10 mouse cellular contexts compared by ENCODE assay signal in genomic region chr2:163288881-163289379, GRCm38 (mm10).
DNase-seq lines count a peak whose midpoint lies in the region; ATAC-seq and TF ChIP-seq lines count a peak whose summit lies in the region.
"Had no signal": no experiment of that assay in that cellular context is flagged by ENCODE, and none has a peak within 500 bp of the region (broad histone marks: within the 10 kb centered on the region; RNA-seq: fewer than 3 reads in every experiment).

No protein-coding gene starts in this region.

- no peak for TF ChIP-seq CTCF in left cerebral cortex, adult 2 months (IDR thresholded peaks at IDR 0.05)

- peak; percentile 69 for DNase-seq in left cerebral cortex, postnatal 4 days
- DNase-seq in left cerebral cortex, adult 2 months (ENCODE audit: extremely low spot score in 1 of 2, low spot score in 2 of 2) = no peak
- no peak for DNase-seq in embryonic facial prominence, embryonic 11.5 days (ENCODE audit: low spot score)
- DNase-seq in liver, embryonic 13.5 days = no peak
- peak; percentile 62 for DNase-seq in yolk sac, embryonic 10.5 days (ENCODE audit: low spot score)
- DNase-seq in thymus, postnatal 36 days = no peak

- intact Hi-C loops in left cerebral cortex, postnatal 4 days (cut with DNase I) = no loop called here
- intact Hi-C loops in left cerebral cortex, adult 2 months (cut with DNase I) = no loop called here

- peak overlapping the region; percentile 22 for H3K9ac ChIP-seq in embryonic facial prominence, embryonic 11.5 days (replicated peaks; ENCODE audit: low read length)
- H3K9ac ChIP-seq in hindbrain, embryonic 16.5 days (ENCODE audit: low read depth, low read length) = no peak overlapping the region
- H3K9ac ChIP-seq in liver, embryonic 13.5 days = no peak overlapping the region

- no peaks in the 10 kb centered on the region for H3K9me3 ChIP-seq in embryonic facial prominence, embryonic 11.5 days (replicated peaks; ENCODE audit: control insufficient read depth, low read length)
- no peaks in the 10 kb centered on the region for H3K9me3 ChIP-seq in hindbrain, embryonic 16.5 days (ENCODE audit: control insufficient read depth, low read length)
- no peaks in the 10 kb centered on the region for H3K9me3 ChIP-seq in liver, embryonic 13.5 days (replicated peaks)

- H3K27me3 ChIP-seq in embryonic facial prominence, embryonic 11.5 days (ENCODE audit: control insufficient read depth, insufficient read depth, low read length) = no peaks in the 10 kb centered on the region
- H3K27me3 ChIP-seq in hindbrain, embryonic 16.5 days (replicated peaks; ENCODE audit: control insufficient read depth, insufficient read depth, low read length) = peaks cover 23% of the 10 kb centered on the region
- H3K27me3 ChIP-seq in liver, embryonic 13.5 days = peaks cover 34% of the 10 kb centered on the region

- peak overlapping the region; percentile 23; the same call in 1 of the 2 replicates for H3K4me2 ChIP-seq in embryonic facial prominence, embryonic 11.5 days (ENCODE audit: low read depth, low read length)
- H3K4me2 ChIP-seq in hindbrain, embryonic 16.5 days (ENCODE audit: low read length) = peak overlapping the region; percentile 45
- 0 out of 2 replicates have a peak overlapping the region, but pooled peaks have one; percentile 10 for H3K4me2 ChIP-seq in liver, embryonic 13.5 days

- no peaks in the 10 kb centered on the region for H3K36me3 ChIP-seq in embryonic facial prominence, embryonic 11.5 days (replicated peaks; ENCODE audit: control insufficient read depth, insufficient read depth, low read depth, low read length)
- no peaks in the 10 kb centered on the region for H3K36me3 ChIP-seq in hindbrain, embryonic 16.5 days (ENCODE audit: control insufficient read depth, insufficient read depth, low read length)
- H3K36me3 ChIP-seq in liver, embryonic 13.5 days = no peaks in the 10 kb centered on the region

- no peak for ATAC-seq in embryonic facial prominence, embryonic 11.5 days (replicated peaks; ENCODE audit: insufficient number of reproducible peaks, low FRiP score, low TSS enrichment, low read depth)
- peak; percentile 57 for ATAC-seq in hindbrain, embryonic 16.5 days
- no peak for ATAC-seq in liver, embryonic 13.5 days (ENCODE audit: low read depth)
- ATAC-seq in inflammation-experienced regulatory T-cells, adult 6 months = no peak
- ATAC-seq: Patski had no signal

- no peak overlapping the region for H3K4me3 ChIP-seq in left cerebral cortex, adult 2 months
- H3K4me3 ChIP-seq in embryonic facial prominence, embryonic 11.5 days (ENCODE audit: low read depth, low read length) = no peak overlapping the region
- H3K4me3 ChIP-seq in hindbrain, embryonic 16.5 days (ENCODE audit: low read length) = no peak overlapping the region
- no peak overlapping the region for H3K4me3 ChIP-seq in liver, embryonic 13.5 days (replicated peaks)
- H3K4me3 ChIP-seq: heart, adult 2 months had no signal

- H3K27ac ChIP-seq in left cerebral cortex, adult 2 months = no peak overlapping the region
- no peak overlapping the region for H3K27ac ChIP-seq in embryonic facial prominence, embryonic 11.5 days (replicated peaks; ENCODE audit: low read depth, low read length)
- H3K27ac ChIP-seq in hindbrain, embryonic 16.5 days (ENCODE audit: low read depth, low read length) = peak overlapping the region; percentile 66
- H3K27ac ChIP-seq in liver, embryonic 13.5 days = no peak overlapping the region
- H3K27ac ChIP-seq: heart, adult 2 months had no signal

- H3K4me1 ChIP-seq in embryonic facial prominence, embryonic 11.5 days (ENCODE audit: control insufficient read depth, insufficient read depth, low read length) = peaks cover 2% of the 10 kb centered on the region; the same call in 1 of the 2 replicates
- H3K4me1 ChIP-seq in hindbrain, embryonic 16.5 days (ENCODE audit: control insufficient read depth, insufficient read depth, low read depth, low read length) = peaks cover 15% of the 10 kb centered on the region
- H3K4me1 ChIP-seq in liver, embryonic 13.5 days (replicated peaks) = 0 out of 2 replicates have a peak, but pooled peaks cover 4% of the 10 kb centered on the region

- 20% methylated on average over 21 of the region's 21 CpGs for WGBS in embryonic facial prominence, embryonic 11.5 days
- 11% methylated on average over 21 of the region's 21 CpGs for WGBS in hindbrain, embryonic 16.5 days
- 28% methylated on average over 21 of the region's 21 CpGs for WGBS in liver, embryonic 13.5 days (ENCODE audit: insufficient replicate concordance)

Comparison
In these comparisons a context has a peak if more than half of its experiments do, and no peak if none do; other contexts are left out.
1. DNase-seq: peak in left cerebral cortex, postnatal 4 days (single experiment) and yolk sac, embryonic 10.5 days (single experiment); none in left cerebral cortex, adult 2 months (0 of 2), embryonic facial prominence, embryonic 11.5 days (single experiment), liver, embryonic 13.5 days (single experiment) and thymus, postnatal 36 days (0 of 2).
2. Peak in every context shown above with its lines, with median percentiles within 50 percentile points of each other: H3K4me2 ChIP-seq.